Mouse (Mus musculus) small intestine, adult 2 months (tissue): ENCODE results near the gene Lamtor1. TPM values are rescaled to one million over a fixed set of nuclear protein-coding genes. Genes with fewer than 3 reads are reported as not detected.
"Not testable (repeated sequence)": the region's sequence is repeated elsewhere in the genome, so short reads cannot be mapped to it uniquely, and the experiment has no call there.

ENCODE experiments used
- H3K27ac ChIP-seq: fragments of 200-500 bp; 2 replicates; pipeline ENCODE4 v1.5.1; 2012; ENCODE audit warnings: low read depth, low read length, control low read depth, inconsistent platforms; ENCODE audit not compliant: insufficient read depth
- H3K27me3 ChIP-seq: fragments of 200-500 bp; 2 replicates; pipeline ENCODE4 v1.6.1; 2012; ENCODE audit warnings: mild to moderate bottlenecking, moderate library complexity, low read length, inconsistent platforms; ENCODE audit not compliant: control insufficient read depth, insufficient read depth
- H3K36me3 ChIP-seq: fragments of 200-500 bp; 2 replicates; pipeline ENCODE4 v1.6.1; 2012; ENCODE audit warnings: mild to moderate bottlenecking, low read length, control low read depth, inconsistent platforms; ENCODE audit not compliant: control insufficient read depth, insufficient read depth
- H3K4me1 ChIP-seq: fragments of 200-500 bp; 2 replicates; pipeline ENCODE4 v1.6.1; 2012; ENCODE audit warnings: low read length, inconsistent platforms, mixed read lengths; ENCODE audit not compliant: control insufficient read depth, insufficient read depth, insufficient read length
- H3K4me3 ChIP-seq: fragments of 200-500 bp; 2 replicates; pipeline ENCODE4 v1.5.1; 2012; ENCODE audit warnings: low read depth, mild to moderate bottlenecking, control low read depth, inconsistent platforms, low read length, moderate library complexity
- CTCF ChIP-seq: fragments of 200-500 bp; IDR thresholded peaks from 2 replicates; pipeline ENCODE4 v1.5.1; 2012; ENCODE audit warnings: low read depth, mild to moderate bottlenecking, control low read depth, inconsistent platforms, low read length, moderate library complexity, mixed read lengths; ENCODE audit not compliant: insufficient replicate concordance, insufficient read length; ENCODE audit errors: extremely low read depth
- POLR2A ChIP-seq: fragments of 200-500 bp; IDR thresholded peaks from 2 replicates; pipeline ENCODE4 v1.6.1; 2012; ENCODE audit warnings: low read depth, mild to moderate bottlenecking, control low read depth, inconsistent platforms, low read length, moderate library complexity
- WGBS: fragments of 180-500 bp; shearing (Covaris S2); methylation state at CpG from one replicate; pipeline ENCODE4 v1.1.7; 2018; 5-methylcytosine and 5-hydroxymethylcytosine counted together
- polyA plus RNA-seq: library from polyadenylated mRNA; depleted of rRNA; stranded (reverse); fragments of >200 nt; gene quantifications from 2 replicates; pipeline ENCODE4 v1.2.3, GENCODE M21; 2012

Gene Lamtor1
- polyA plus RNA-seq, 1 experiment, result 177 TPM

DNA sequence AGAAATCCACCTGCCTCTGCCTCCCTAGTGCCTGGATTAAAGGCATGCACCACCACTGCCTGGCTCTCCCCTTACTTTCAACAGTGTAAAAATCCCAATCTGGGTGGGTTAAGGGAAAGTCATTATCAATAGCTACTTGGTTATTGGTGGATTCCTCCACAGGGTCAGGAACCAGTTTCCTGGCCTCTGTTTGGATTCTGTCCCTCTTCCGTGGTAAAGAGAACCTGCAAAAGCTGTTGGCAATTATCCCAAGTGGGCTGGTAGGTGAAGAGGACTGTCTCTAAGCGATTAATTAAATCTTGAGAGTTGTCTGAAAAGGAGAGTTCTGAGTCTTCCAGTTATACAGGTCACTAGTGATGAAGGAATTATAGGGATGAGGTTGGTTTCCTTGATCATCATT lies 32.6 kb downstream of the Lamtor1 start:
- Histone ChIP-seq H3K27ac (no peak overlapping the region), H3K4me3 (no peak overlapping the region), H3K27me3 (no peaks in the 10 kb centered on the region), H3K36me3 (no peaks in the 10 kb centered on the region; the same call in 1 of the 2 replicates), H3K4me1 (peaks cover 5% of the 10 kb centered on the region; the same call in 1 of the 2 replicates)
- no peak for TF ChIP-seq CTCF
- no peak for TF ChIP-seq POLR2A
- 66% methylated on average over 2 of the region's 2 CpGs for WGBS

DNA sequence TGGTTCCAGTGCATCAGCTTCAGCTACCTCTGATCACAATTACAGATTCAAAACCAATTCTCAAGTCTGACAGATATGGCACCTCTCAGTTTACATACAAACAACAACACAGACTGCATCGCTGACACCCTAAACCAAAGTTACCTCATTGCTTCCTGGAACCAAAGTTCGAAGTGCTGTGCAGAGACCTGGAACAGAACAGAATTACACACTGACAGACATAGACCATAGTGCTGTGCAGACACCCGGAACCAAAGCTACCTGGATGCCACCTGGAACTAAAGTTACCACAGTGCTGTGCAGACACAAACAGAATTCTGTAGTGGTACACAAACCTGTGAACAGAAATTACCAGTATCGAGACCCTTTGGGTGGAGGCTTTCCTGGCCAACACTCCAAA lies 34.1 kb downstream of the Lamtor1 start:
- peaks cover 5% of the 10 kb centered on the region; the same call in 1 of the 2 replicates for H3K4me1 ChIP-seq
- TF ChIP-seq CTCF (no peak), POLR2A (no peak)
- no peaks in the 10 kb centered on the region; the same call in 1 of the 2 replicates for H3K36me3 ChIP-seq
- peak overlapping the region; percentile 55 for H3K27ac ChIP-seq
- 43% methylated on average over 4 of the region's 4 CpGs for WGBS
- H3K4me3 ChIP-seq, result no peak overlapping the region
- no peaks in the 10 kb centered on the region for H3K27me3 ChIP-seq

DNA sequence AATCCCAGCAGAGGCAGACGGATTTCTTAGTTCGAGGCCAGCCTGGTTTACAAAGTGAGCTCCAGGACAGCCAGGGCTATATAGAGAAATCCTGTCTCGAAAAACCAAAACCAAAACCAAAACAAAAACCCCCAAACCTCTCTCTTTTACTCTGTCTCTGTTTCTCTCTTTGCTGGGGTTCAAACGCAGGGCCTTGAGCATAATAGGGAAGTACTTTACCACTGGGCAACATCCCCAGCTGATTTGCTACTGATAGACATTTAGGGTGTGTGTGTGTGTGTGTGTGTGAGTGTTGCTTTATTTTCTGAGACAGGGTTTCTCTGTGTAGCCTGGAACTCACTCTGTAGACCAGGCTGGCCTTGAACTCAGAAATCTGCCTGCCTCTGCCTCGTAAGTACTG lies 43.3 kb downstream of the Lamtor1 start:
- not testable (repeated sequence) for H3K4me1 ChIP-seq, H3K36me3 ChIP-seq, H3K27ac ChIP-seq, H3K4me3 ChIP-seq, H3K27me3 ChIP-seq
- 67% methylated on average over 5 of the region's 5 CpGs for WGBS

DNA sequence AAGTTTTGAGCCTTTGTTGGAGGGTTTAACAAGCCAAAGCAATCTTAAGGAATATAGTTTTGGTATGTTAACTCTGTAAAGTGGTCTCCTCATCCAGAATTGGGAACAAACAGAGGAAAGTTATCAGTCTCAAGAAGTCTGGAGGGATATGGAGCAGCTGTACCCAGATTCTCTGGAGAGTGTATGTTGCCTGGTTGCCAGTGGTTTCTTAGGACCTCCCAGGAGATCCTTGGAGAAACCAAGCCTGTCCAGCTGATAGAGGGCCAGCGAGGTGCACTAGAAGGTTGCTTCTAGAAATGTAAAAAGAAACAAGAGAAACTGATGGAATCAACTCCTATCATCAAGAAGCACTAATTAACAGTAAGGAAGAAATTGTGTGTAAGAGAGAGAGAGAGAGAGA lies 45.9 kb downstream of the Lamtor1 start:
- no peaks in the 10 kb centered on the region for H3K36me3 ChIP-seq
- no peak for TF ChIP-seq POLR2A
- TF ChIP-seq CTCF, result no peak
- WGBS, result 81% methylated on average over 1 of the region's 1 CpGs

DNA sequence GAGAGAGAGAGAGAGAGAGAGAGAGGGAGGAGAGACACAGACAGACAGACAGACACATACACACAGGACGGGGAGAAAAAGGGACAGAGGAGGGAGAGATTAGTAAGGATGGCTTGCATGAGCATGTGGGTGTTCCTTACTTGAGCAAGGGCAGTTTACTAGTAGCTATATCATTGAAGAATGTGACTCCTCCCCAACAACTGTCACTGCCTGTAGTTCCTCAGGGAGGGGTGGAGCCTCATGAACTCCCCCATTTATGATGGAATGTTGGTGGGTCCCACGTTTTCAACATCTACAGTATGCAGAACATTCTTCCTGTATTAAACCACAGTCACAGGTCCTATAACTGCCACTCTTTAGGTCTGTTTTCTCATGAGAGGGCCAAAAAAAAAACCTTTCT lies 46.4 kb downstream of the Lamtor1 start:
- 52% methylated on average over 2 of the region's 2 CpGs for WGBS
- H3K4me3 ChIP-seq, result no peak overlapping the region

More for the DNA sequence above, 45.9 kb downstream of the Lamtor1 start:
- Histone ChIP-seq H3K4me3 (no peak overlapping the region), H3K27ac (no peak overlapping the region), H3K4me1 (no peaks in the 10 kb centered on the region), H3K27me3 (no peaks in the 10 kb centered on the region)

DNA sequence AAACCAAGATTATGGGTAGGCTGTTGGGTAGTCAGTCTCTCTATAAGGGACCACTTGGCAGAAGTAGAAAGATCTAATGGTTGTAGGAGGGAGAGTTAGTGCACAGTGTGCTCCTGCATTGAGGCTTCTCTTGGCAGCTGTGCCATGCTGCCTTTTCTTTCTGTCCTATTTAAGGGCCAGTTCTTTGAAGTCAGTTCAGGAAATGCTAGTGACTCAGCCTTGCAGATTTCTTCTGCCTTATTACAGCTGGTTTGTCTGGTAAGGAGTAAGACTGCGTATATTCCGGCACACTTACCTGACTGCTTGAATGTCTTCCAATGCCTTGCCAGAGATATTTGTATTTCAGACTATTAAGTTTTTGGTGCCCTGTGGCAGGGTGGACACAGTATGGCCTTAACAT lies 48.5 kb downstream of the Lamtor1 start:
- TF ChIP-seq CTCF (no peak), POLR2A (no peak)

More for the DNA sequence above, 46.4 kb downstream of the Lamtor1 start:
- no peak for TF ChIP-seq CTCF
- no peak for TF ChIP-seq POLR2A
- Histone ChIP-seq H3K27me3 (no peaks in the 10 kb centered on the region), H3K27ac (no peak overlapping the region), H3K36me3 (no peaks in the 10 kb centered on the region), H3K4me1 (no peaks in the 10 kb centered on the region)

DNA sequence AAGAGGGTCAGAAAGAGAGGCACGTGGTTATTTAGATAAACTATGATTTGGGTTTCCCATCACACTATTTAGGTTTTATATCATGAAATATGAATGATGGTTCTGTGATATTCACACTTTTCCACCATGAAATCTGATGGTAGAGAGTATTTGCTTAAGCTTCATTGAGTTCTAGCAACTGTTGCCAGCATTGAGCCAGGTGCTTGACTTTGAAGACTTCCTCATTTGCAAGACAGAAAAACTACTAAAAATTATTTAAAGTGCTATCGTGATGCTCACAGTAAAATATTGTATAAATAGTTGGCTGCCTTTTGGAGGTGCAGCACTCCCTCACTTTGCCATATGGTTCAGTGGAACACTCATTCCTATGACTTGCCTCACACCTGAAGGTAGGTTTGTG lies 49.6 kb downstream of the Lamtor1 start:
- no peak overlapping the region for H3K4me3 ChIP-seq
- 82% methylated on average over 2 of the region's 2 CpGs for WGBS
- no peaks in the 10 kb centered on the region for H3K36me3 ChIP-seq
- H3K4me1 ChIP-seq, result no peaks in the 10 kb centered on the region
- no peak overlapping the region for H3K27ac ChIP-seq
- no peaks in the 10 kb centered on the region for H3K27me3 ChIP-seq
- no peak for TF ChIP-seq CTCF
- no peak for TF ChIP-seq POLR2A

More for the DNA sequence above, 48.5 kb downstream of the Lamtor1 start:
- 92% methylated on average over 2 of the region's 2 CpGs for WGBS
- H3K36me3 ChIP-seq, result no peaks in the 10 kb centered on the region
- no peaks in the 10 kb centered on the region for H3K27me3 ChIP-seq
- H3K4me3 ChIP-seq, result no peak overlapping the region
- H3K27ac ChIP-seq, result no peak overlapping the region
- H3K4me1 ChIP-seq, result no peaks in the 10 kb centered on the region

DNA sequence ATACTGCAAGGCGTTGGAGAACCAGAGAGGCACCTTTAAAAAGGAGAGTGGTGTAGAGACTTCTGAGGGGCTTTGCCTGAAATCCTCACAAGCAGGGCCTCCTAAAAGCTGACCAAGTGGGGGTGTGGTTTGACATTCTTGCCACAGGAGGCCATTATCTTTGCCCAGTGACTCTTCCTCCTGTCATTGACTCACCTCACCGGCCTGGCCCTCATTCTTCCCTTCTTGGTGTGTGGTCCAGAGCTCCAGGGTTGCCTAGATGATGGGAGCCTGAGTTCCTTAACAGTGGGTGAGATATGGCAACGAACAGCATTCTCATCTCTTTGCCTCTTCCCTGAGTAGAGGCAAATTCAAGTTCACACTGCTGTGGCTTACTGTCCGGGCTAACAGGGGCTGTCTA lies 50.2 kb downstream of the Lamtor1 start:
- Histone ChIP-seq H3K4me3 (no peak overlapping the region), H3K36me3 (no peaks in the 10 kb centered on the region), H3K4me1 (no peaks in the 10 kb centered on the region), H3K27ac (no peak overlapping the region), H3K27me3 (no peaks in the 10 kb centered on the region)
- WGBS, result 79% methylated on average over 4 of the region's 4 CpGs
- TF ChIP-seq CTCF (no peak), POLR2A (no peak)
